Mouse (Mus musculus): ENCODE measurements around the gene Ywhah.

Ywhah gene

DNA sequence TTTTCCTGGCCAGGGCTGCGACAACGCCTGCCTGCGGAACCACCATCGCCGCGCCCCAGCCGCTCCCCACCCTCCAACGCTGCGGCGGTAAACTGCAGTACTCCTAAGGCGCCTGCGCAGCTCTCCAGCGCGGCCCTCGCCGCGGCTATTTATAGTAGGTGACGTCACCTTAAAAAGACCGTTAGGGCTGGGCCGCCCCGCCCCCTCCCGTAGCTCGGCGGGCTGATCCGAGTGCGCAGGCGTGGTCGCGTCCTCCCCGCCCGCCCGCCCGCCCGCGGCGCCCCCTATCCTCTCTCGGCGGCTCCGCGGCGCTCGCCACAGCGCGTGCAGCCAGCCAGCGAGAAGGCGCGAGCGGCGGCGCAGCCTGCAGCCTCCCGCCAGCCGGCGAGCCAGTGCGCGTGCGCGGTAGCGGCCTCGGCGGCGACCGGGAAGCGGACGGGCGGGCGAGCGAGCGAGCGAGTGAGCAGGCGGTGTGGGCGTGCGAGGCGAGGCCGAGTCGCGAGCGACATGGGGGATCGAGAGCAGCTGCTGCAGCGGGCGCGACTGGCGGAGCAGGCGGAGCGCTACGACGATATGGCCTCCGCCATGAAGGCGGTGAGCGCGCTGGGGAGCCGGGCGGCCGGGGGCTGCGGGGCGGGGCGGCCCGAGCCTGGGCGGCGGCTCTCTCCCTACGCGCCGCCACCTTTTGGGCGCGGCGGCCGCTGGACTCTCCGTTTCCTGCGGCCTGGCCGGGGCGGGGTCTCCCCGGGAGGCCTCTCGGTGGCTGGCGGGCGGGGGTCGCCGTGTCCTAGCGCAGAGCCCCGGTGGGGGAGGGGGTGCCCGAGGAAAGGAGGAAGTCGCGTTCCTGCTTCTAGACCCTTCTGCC lies at the start of gene Ywhah:
TSS of gene Ywhah (plus strand) at position 256 of the 865 bp plus-strand sequence.
- DNase-seq (ENCODE audit: inconsistent age in 2 of 2, low spot score in 1 of 2): peak; percentile 97 to 99

DNA sequence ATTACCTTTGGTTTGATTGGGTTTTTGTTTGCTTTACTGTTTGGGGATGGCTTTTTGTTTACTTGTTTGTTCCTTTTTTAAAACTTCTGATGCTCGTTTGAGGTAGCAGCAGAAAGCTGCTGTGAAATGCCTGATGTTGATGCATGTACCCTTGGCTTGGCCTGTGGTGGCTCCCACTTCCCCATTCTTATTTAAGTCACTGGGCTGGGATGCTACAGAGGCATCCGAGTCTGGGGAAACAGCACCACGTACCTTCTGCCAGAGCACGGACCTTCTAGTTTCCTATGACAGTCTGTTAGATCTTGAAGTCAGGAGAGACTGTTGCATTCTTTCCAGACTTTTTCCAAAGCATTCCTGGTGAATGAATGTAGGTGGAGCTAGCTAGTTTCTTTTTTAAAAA lies 42.1 kb upstream of the Ywhah start:
- no peak for DNase-seq (ENCODE audit: inconsistent age in 2 of 2, low spot score in 1 of 2)

DNA sequence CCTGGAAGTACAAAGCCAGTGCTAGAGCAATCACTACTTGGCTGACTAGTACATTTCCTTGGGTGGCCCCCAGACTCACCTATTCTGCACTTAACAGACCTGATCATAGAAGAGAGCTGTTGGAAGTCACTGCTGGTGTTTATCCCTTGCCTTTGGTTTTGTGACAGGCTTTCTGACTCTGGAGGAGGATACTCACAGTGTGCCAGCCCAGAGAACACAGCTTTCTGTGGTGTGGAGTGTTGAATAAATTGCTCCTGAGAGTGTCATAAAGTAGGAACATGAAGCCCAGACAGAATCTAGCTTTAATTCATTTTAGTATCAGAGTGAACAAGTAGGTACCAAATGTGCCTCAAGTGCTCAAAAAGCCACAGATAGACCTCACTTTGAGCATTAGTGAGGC lies 41.4 kb upstream of the Ywhah start:
- no peak for DNase-seq (ENCODE audit: inconsistent age in 2 of 2, low spot score in 1 of 2)

GRCm38 (mm10) chr5:32985379-32985778 lies 33.2 kb upstream of the Ywhah start:
- DNase-seq (ENCODE audit: inconsistent age in 2 of 2, low spot score in 1 of 2): no peak

- no peak for DNase-seq (ENCODE audit: inconsistent age in 2 of 2, low spot score in 1 of 2)
Observed at GRCm38 (mm10) chr5:32987873-32988272, 30.7 kb upstream of the Ywhah start.

- DNase-seq (ENCODE audit: inconsistent age in 2 of 2, low spot score in 1 of 2): no peak
Observed at GRCm38 (mm10) chr5:32989959-32990640, 28.5 kb upstream of the Ywhah start.

- DNase-seq (ENCODE audit: inconsistent age in 2 of 2, low spot score in 1 of 2): peak; percentile 53 to 62
Observed at GRCm38 (mm10) chr5:32991152-32991551, 27.5 kb upstream of the Ywhah start.

DNA sequence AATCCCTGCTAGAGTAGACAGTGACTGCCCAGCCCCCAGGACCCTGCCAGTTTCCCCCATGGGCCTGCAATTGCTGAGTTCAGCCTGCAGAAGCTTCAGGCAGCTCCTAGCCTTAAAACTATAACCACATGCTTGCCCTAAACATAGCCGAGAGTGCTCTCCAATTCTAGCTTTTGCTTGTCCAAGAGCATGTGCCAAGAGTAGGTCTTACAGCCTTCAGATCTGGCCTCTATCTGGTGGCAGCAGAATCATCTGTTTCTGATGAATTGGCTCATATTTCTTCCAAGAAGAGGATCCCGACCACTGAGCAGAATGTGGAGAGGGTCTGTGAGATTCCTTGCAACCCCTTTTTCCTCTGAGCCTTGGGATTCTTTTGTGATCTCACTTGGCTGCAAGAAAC lies 24.1 kb upstream of the Ywhah start:
- peak in 1 of 2 experiments; percentile 61 for DNase-seq (ENCODE audit: inconsistent age in 2 of 2, low spot score in 1 of 2)

DNA sequence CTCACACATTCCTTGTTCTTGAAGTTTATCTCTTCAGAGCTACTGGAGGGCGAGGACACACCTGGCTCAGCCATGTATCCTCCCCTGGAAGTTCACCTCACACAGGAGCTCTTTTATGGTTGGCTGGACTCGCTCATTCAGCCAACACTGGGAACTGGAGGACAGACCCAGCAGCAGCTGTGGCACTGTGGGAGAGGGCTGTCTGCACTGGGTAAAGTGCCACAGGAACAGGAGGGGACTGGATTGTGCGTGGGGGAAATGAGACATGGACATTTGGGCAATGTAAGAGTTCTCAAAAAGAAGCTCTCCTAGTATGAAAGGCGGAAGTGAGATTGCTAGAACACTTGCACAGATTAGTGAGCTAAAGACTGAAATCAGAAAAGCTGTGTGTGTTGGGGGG lies 22.9 kb upstream of the Ywhah start:
- DNase-seq (ENCODE audit: inconsistent age in 2 of 2, low spot score in 1 of 2): no peak

DNA sequence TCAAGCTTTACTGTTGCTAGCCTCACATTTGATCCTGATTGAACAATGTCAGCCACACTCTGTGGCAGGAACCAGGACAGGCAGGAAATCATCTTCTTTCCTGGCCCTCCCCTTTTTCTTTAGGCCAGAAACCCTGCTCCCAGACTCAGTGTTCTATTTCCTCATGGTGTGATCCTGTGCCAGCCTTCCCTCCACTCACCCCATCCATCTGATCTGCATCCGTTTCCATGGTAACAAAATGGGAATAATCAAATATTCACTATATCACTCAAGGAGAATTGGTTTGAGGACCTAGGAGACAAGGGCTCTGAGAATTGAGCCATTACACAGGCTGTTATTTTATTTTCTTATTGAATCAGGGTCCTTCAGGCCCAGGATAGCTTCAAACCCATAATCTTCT lies 22.1 kb upstream of the Ywhah start:
- no peak for DNase-seq (ENCODE audit: inconsistent age in 2 of 2, low spot score in 1 of 2)

DNA sequence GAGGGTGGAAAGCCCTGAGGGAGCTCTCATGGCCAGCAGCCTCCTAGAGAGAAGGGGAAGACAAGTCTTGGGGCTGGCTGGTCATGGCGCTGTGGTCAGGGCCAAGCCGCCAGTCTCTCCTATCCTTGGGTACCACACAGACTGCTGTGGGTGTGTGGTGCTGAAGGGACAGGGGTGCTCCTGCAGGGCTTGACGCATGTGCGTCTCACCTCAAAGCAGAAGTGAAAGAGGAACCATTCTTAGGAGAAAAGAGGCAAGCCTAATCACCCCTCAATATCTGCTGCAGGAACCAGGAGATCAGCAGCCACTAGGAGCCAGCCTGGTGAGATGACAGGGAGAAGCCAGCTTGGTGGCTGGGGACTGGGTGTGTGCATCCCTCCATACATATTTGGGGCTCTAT lies 20.9 kb upstream of the Ywhah start:
- DNase-seq (ENCODE audit: inconsistent age in 2 of 2, low spot score in 1 of 2): peak in 1 of 2 experiments; percentile 30

GRCm38 (mm10) chr5:32998783-32999182 lies 19.8 kb upstream of the Ywhah start:
- no peak for DNase-seq (ENCODE audit: inconsistent age in 2 of 2, low spot score in 1 of 2)

DNA sequence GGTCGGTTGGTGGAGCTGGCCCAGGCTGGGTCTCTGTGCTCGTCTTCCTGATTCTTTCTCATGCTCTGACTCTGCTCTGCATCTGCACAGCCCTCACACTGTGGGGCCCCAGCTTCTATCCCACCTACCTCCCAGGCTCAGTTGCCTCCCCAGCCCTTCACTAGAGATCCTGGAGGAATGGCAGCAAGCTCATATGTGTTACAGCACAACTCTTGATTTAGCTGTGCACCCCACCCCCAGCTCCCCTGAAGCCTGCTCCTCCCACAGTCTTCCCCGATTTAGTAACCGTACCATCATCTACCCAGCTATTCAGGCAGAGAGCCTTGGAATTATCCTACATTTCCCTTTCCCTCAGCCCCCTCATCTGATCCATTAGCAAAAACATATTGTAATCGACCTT lies 17.5 kb upstream of the Ywhah start:
- DNase-seq (ENCODE audit: inconsistent age in 2 of 2, low spot score in 1 of 2): no peak

- DNase-seq (ENCODE audit: inconsistent age in 2 of 2, low spot score in 1 of 2): peak; percentile 73 to 87
Observed at GRCm38 (mm10) chr5:33002781-33003180, 15.8 kb upstream of the Ywhah start.

- peak; percentile 74 to 89 for DNase-seq (ENCODE audit: inconsistent age in 2 of 2, low spot score in 1 of 2)
Observed at GRCm38 (mm10) chr5:33003500-33003899, 15.1 kb upstream of the Ywhah start.

DNA sequence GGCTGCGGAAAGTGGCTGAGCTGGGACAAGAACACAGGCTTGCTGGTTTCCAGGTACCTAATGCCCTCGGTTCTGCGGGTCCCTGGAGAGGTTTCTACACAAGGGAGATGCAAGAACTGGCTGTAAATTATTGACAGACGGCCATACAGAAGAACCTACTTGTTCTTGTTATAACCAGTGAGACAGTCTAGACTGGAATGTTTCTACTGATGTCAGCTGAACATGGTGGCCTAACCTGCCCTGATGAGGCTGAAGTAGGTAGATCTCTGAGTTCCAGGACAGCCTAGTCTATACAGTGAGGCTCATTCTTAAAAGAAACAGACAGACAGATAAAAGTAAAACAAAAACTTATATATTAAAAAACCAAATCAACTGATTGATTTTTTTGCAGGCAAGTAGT lies 14.5 kb upstream of the Ywhah start:
- no peak for DNase-seq (ENCODE audit: inconsistent age in 2 of 2, low spot score in 1 of 2)

DNA sequence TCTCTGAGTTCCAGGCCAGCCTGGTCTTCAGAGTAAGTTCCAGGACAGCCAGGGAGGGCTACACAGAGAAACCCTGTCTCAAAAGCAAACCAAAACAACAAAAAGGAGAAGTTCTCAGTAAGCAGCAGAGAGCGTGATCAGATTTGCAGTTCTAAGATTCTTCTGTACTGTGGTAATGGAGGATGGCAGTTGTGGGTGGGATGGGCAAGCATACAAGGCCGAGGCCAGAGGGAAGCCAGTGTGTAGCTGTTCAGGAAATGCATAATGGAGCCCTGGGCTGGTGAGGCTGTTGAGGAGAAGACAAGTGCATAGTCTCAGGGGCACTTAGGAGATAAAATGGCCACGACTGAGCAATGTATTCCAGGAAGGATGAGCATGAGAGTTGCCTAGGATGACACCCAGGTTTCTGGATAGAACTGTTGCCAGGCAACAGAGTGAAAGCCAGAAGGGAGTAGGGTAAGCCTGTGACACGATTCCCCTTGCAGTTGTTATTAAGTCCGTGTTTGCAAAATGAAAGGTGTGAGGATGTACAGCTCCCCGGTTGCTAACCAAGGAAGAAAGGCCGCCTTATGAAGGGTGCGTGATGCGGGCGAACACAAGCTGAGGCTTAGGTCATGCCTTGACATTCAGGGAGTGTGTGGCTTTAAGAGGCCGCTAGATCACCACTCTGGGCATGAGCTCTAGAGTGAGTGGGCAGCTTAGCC lies 13.0 kb upstream of the Ywhah start:
- DNase-seq (ENCODE audit: inconsistent age in 2 of 2, low spot score in 1 of 2): peak in 1 of 2 experiments; percentile 63

DNA sequence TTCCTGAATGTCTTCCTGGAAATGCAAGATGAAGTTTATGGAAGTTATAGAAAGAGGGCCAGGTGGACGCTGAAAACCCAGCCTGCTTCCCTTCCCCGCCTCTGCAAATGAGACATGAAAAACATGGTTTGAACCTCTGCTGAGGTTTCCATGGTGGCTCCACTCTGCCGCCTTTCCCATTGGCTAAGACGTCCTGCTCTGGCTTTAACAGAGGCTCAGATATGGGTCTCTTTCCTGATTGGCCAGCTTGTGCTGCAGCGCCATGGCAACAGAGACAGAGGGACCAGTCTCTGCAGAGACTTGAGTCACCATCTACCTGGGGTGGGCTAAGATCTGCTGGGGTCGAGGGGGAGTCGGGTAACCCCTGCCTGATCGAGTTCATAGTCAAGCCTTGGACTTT lies 11.9 kb upstream of the Ywhah start:
- no peak for DNase-seq (ENCODE audit: inconsistent age in 2 of 2, low spot score in 1 of 2)

DNA sequence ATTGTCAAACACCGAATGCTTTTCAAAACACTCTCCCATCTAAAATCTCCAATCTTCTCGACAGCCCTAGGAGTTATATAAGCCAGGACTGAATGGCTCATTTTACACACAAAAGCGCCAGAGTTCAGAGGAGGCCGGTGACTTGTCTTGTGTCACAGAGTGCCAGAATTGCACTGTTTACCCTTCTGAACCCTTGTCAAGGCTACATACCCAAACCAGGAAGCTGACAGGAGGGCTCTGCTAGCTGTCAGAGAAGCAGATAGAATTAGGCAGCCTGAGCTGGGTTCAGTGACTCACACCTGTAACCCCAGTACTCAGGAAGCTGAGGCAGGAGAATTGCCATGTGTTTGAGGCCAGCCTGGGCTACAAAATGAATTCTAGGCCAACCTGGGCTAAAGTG lies 11.2 kb upstream of the Ywhah start:
- peak in 1 of 2 experiments; percentile 44 for DNase-seq (ENCODE audit: inconsistent age in 2 of 2, low spot score in 1 of 2)

DNA sequence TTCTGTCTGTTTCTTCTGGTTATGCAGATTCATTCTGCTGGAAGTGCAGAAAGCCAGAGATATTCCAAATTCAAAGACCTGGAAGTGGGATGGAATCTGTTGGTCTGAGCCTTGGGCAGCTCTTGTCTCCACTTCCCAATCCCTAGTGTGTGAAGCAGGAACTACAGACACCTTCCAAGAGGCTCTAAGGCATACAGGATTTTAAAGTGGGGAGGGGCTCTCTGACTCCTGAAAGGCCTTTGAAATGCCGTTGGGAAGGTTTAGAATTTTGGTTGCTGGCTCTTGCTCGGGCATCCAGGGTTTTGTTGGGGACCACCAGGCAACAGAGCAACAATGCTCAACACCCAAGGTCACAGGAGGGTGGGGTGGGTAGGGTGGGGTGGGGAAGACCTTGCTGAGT lies 9.3 kb upstream of the Ywhah start:
- no peak for DNase-seq (ENCODE audit: inconsistent age in 2 of 2, low spot score in 1 of 2)
